Mouse (Mus musculus) liver, embryonic 14.5 days (tissue): ENCODE data around the gene Stip1.

ENCODE experiments used
- CTCF ChIP-seq: IDR thresholded peaks from 2 replicates; pipeline ENCODE4 v1.5.1; 2016; ENCODE audit warnings: antibody characterized with exemption, low read depth, control low read depth
- EP300 ChIP-seq: IDR thresholded peaks from 2 replicates; pipeline ENCODE4 v1.6.1; 2016; ENCODE audit warnings: antibody characterized with exemption, low read depth

- TF ChIP-seq EP300 = no peak
- no peak for TF ChIP-seq CTCF
These were observed 45.3 kb downstream of the Stip1 start for GRCm38 (mm10) chr19:6994489-6994888.
